ENCODE assay signal across 8 mouse cellular contexts in genomic region chr10:77070072-77070471, GRCm38 (mm10). TPM values are rescaled to one million over a fixed set of nuclear protein-coding genes. Genes with fewer than 3 reads are reported as not detected.
DNase-seq lines count a peak whose midpoint lies in the region; ATAC-seq and TF ChIP-seq lines count a peak whose summit lies in the region.

No protein-coding gene starts in this region.

- no peak overlapping the region for H3K27ac ChIP-seq in neural tube, embryonic 15.5 days (replicated peaks)
- H3K27ac ChIP-seq in midbrain, postnatal 0 days (ENCODE audit: low read depth, low read length) = no peak overlapping the region

- no peaks in the 10 kb centered on the region for H3K27me3 ChIP-seq in neural tube, embryonic 15.5 days (replicated peaks)
- H3K27me3 ChIP-seq in midbrain, postnatal 0 days (ENCODE audit: insufficient read depth, low read length) = no peaks in the 10 kb centered on the region

- no peak overlapping the region for H3K4me3 ChIP-seq in neural tube, embryonic 15.5 days (replicated peaks)
- H3K4me3 ChIP-seq in midbrain, postnatal 0 days (ENCODE audit: low read depth, low read length) = no peak overlapping the region

- peak; percentile 68 for DNase-seq in neural tube, embryonic 10.5 days (ENCODE audit: extremely low spot score, low spot score)
- DNase-seq in adrenal gland, postnatal 10 days = peak; percentile 84
- DNase-seq in embryo, embryonic 11.5 days (ENCODE audit: low read depth, low spot score) = peak; percentile 53
- DNase-seq in left cerebral cortex, postnatal 4 days = peak; percentile 65
- peak; percentile 59 for DNase-seq in midbrain, postnatal 0 days (ENCODE audit: low spot score)
- DNase-seq in thymus, postnatal 0 days (ENCODE audit: low spot score) = peak; percentile 47

- no peaks in the 10 kb centered on the region for H3K36me3 ChIP-seq in neural tube, embryonic 15.5 days
- H3K36me3 ChIP-seq in midbrain, postnatal 0 days (ENCODE audit: insufficient read depth, low read length) = no peaks in the 10 kb centered on the region

- H3K9ac ChIP-seq in neural tube, embryonic 15.5 days (replicated peaks) = no peak overlapping the region
- no peak overlapping the region for H3K9ac ChIP-seq in midbrain, postnatal 0 days (replicated peaks; ENCODE audit: low read length, poor library complexity, severe bottlenecking)

- intact Hi-C loops in left cerebral cortex, postnatal 4 days (cut with DNase I) = loop anchor here (5.0 kb wide), 1 partner anchor 233 kb away; no protein-coding TSS in a partner anchor

- H3K4me1 ChIP-seq in neural tube, embryonic 15.5 days = no peaks in the 10 kb centered on the region
- H3K4me1 ChIP-seq in midbrain, postnatal 0 days (ENCODE audit: insufficient read depth, low read length) = no peaks in the 10 kb centered on the region

- no peak for ATAC-seq in neural tube, embryonic 15.5 days (ENCODE audit: low FRiP score)
- peak; percentile 54 for ATAC-seq in inflammation-experienced regulatory T-cells, adult 6 months
- no peak for ATAC-seq in midbrain, postnatal 0 days (ENCODE audit: low FRiP score)

- peak; percentile 77 for TF ChIP-seq CTCF in midbrain, postnatal 0 days (IDR thresholded peaks at IDR 0.05)

- no peaks in the 10 kb centered on the region for H3K9me3 ChIP-seq in neural tube, embryonic 15.5 days (replicated peaks)
- no peaks in the 10 kb centered on the region for H3K9me3 ChIP-seq in midbrain, postnatal 0 days (ENCODE audit: low read length)

- no peak overlapping the region for H3K4me2 ChIP-seq in neural tube, embryonic 15.5 days
- H3K4me2 ChIP-seq in midbrain, postnatal 0 days (ENCODE audit: low read depth, low read length, poor library complexity, severe bottlenecking) = no peak overlapping the region

- WGBS in neural tube, embryonic 15.5 days = 64% methylated on average over 4 of the region's 4 CpGs
- 43% methylated on average over 4 of the region's 4 CpGs for WGBS in midbrain, postnatal 0 days

RNA-seq across cellular contexts. Expression of gene Slc19a1, which starts 38.0 kb away (rescaled TPM):
- 37.9 and 39.2 TPM in 2 replicates for polyA plus RNA-seq in neural tube, embryonic 15.5 days (2015; fragmentation: Nextera tagmentation; extraction: Ambion mirVana)
- 10 to 100 TPM; 25.7 TPM for total RNA-seq in adrenal gland, postnatal 10 days (2021)
- polyA plus RNA-seq in inflammation-experienced regulatory T-cells, adult 6 months (2017; shearing (Covaris generic)) = 10 to 100 TPM; 23.4 to 40.5 (median 34.5) TPM
- total RNA-seq in left cerebral cortex, postnatal 4 days (2021) = 10 to 100 TPM; 26.0 to 26.9 TPM
- total RNA-seq in midbrain, postnatal 0 days (2014; rRNA removed) = 38.1 and 47.0 TPM in 2 replicates
- polyA plus RNA-seq in midbrain, postnatal 0 days (2015; fragmentation: Nextera tagmentation; extraction: Ambion mirVana) = 44.1 and 44.9 TPM in 2 replicates
- 23.6 and 24.4 TPM in 2 replicates for polyA plus RNA-seq in thymus, postnatal 0 days (2015; fragmentation: Nextera tagmentation; extraction: Ambion mirVana)
